In the genomic region with DNA sequence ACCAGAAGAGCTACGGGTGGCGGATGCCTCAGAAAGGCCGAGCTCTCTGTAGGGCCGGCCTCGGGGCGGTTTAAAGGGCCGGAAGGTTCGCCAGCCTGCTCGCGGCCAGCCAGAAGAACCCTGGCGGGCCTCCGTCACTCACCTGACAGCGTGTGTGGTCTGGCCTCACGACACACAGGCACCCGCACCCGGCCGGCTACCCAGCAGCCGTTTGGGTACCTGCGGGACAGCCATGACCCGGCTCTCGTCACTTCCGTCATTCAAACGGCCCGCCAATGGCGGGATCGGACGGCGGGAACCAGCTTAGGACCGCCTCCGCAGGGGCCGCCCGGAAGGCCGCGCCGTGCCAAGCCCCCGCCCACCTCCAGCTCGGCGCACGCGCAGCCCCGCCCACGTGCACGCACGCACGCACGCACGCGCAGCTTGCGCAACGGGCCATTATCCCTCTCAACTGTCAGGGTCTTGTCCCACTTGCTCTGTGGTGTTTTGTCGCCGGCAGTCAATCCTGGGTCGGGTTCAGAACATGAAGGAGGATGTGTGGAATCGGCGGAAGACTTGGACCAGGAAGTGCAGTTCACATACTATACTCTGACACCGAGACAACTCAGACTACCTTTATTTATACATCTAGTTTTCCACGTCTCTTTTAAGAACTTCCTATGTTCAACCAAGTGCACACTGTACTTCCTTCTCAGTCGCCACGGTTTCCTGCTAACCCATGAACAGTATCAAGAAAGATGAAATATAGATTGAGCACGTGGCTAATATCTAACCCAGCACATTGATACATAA, we compare ENCODE assay signal across 8 mouse cellular contexts. TPM values are rescaled to one million over a fixed set of nuclear protein-coding genes. Genes with fewer than 3 reads are reported as not detected.
A peak's percentile ranks its signal among the peaks of the same experiment; 100 is the strongest.
DNase-seq lines count a peak whose midpoint lies in the region; ATAC-seq and TF ChIP-seq lines count a peak whose summit lies in the region.

A gene (minus strand): TSS at position 305 of the 792 bp plus-strand sequence.

- H3K27ac ChIP-seq in forebrain, embryonic 12.5 days: peak within 1 kb of the TSS; percentile 75
- peak within 1 kb of the TSS; percentile 75 for H3K27ac ChIP-seq in heart, postnatal 0 days (ENCODE audit: low read depth)
- H3K27ac ChIP-seq in liver, embryonic 16.5 days (ENCODE audit: low read length): peak within 1 kb of the TSS; percentile 84
- peak within 1 kb of the TSS; percentile 82 for H3K27ac ChIP-seq in neural tube, embryonic 13.5 days (replicated peaks)
- H3K27ac ChIP-seq in testis, adult 2 months (ENCODE audit: control insufficient read depth, insufficient read depth, low read depth, low read length): peak within 1 kb of the TSS; percentile 99

- H3K9ac ChIP-seq in forebrain, embryonic 12.5 days: peak within 1 kb of the TSS; percentile 83
- peak within 1 kb of the TSS; percentile 75 for H3K9ac ChIP-seq in heart, postnatal 0 days (replicated peaks; ENCODE audit: low read depth, low read length)
- peak within 1 kb of the TSS; percentile 90 for H3K9ac ChIP-seq in liver, embryonic 16.5 days (ENCODE audit: low read depth, low read length)
- H3K9ac ChIP-seq in neural tube, embryonic 13.5 days: peak within 1 kb of the TSS; percentile 82

- peak within 1 kb of the TSS; percentile 71 for H3K4me2 ChIP-seq in forebrain, embryonic 12.5 days
- H3K4me2 ChIP-seq in heart, postnatal 0 days (ENCODE audit: low read depth, low read length): peak within 1 kb of the TSS; percentile 86
- peak within 1 kb of the TSS; percentile 71 for H3K4me2 ChIP-seq in liver, embryonic 16.5 days (ENCODE audit: low read depth, low read length)
- peak within 1 kb of the TSS; percentile 83 for H3K4me2 ChIP-seq in neural tube, embryonic 13.5 days

- TF ChIP-seq EP300 in heart, postnatal 0 days (IDR thresholded peaks at IDR 0.05; ENCODE audit: low read depth): no peak

- 3% methylated on average over 60 of the region's 60 CpGs for WGBS in forebrain, embryonic 12.5 days
- WGBS in heart, postnatal 0 days: 2% methylated on average over 60 of the region's 60 CpGs
- under 1% methylated on average over 60 of the region's 60 CpGs for WGBS in liver, embryonic 16.5 days (ENCODE audit: insufficient replicate concordance)
- 3% methylated on average over 60 of the region's 60 CpGs for WGBS in neural tube, embryonic 13.5 days

- peak; percentile 92 for DNase-seq in c-Kit-positive CD71-positive TER-119-positive erythroid progenitor cells, embryonic 14.5 days (ENCODE audit: low spot score)
- DNase-seq in heart, postnatal 0 days (ENCODE audit: low spot score): peak; percentile 90
- DNase-seq in kidney, postnatal 4 days: peak; percentile 98 to 99

- peak; percentile 99 for ATAC-seq in forebrain, embryonic 12.5 days (ENCODE audit: low FRiP score)
- peak; percentile 100 for ATAC-seq in heart, postnatal 0 days (ENCODE audit: insufficient read depth, low read depth)
- peak; percentile 100 for ATAC-seq in liver, embryonic 16.5 days (ENCODE audit: low read depth)
- peak; percentile 100 for ATAC-seq in neural tube, embryonic 13.5 days (ENCODE audit: low read depth)

- peak within 1 kb of the TSS; percentile 97 for H3K4me3 ChIP-seq in E14TG2a.4 (replicated peaks; ENCODE audit: low read length)
- peak within 1 kb of the TSS; percentile 82 for H3K4me3 ChIP-seq in forebrain, embryonic 12.5 days (replicated peaks)
- H3K4me3 ChIP-seq in heart, postnatal 0 days (ENCODE audit: low read depth, low read length): peak within 1 kb of the TSS; percentile 81
- peak within 1 kb of the TSS; percentile 97 for H3K4me3 ChIP-seq in liver, embryonic 16.5 days (ENCODE audit: low read depth, low read length)
- peak within 1 kb of the TSS; percentile 75 for H3K4me3 ChIP-seq in neural tube, embryonic 13.5 days
- H3K4me3 ChIP-seq in testis, adult 2 months (ENCODE audit: control insufficient read depth, low read depth, low read length): peak within 1 kb of the TSS; percentile 98

- peaks cover 31% of the 10 kb centered on the region for H3K4me1 ChIP-seq in E14TG2a.4 (replicated peaks; ENCODE audit: low read depth, low read length)
- peaks cover 8% of the 10 kb centered on the region for H3K4me1 ChIP-seq in forebrain, embryonic 12.5 days
- H3K4me1 ChIP-seq in heart, postnatal 0 days (ENCODE audit: control insufficient read depth, insufficient read depth): peaks cover 6% of the 10 kb centered on the region; the same call in 1 of the 2 replicates
- H3K4me1 ChIP-seq in liver, embryonic 16.5 days (ENCODE audit: control insufficient read depth, low read depth, low read length): peaks cover 10% of the 10 kb centered on the region
- peaks cover 17% of the 10 kb centered on the region for H3K4me1 ChIP-seq in neural tube, embryonic 13.5 days (replicated peaks)
- peaks cover 4% of the 10 kb centered on the region for H3K4me1 ChIP-seq in testis, adult 2 months (ENCODE audit: control insufficient read depth, insufficient read depth, low read length)

- H3K27me3 ChIP-seq in E14TG2a.4 (ENCODE audit: insufficient read depth, low read length): no peaks in the 10 kb centered on the region
- no peaks in the 10 kb centered on the region for H3K27me3 ChIP-seq in forebrain, embryonic 12.5 days
- no peaks in the 10 kb centered on the region; the same call in 1 of the 2 replicates for H3K27me3 ChIP-seq in heart, postnatal 0 days (ENCODE audit: control insufficient read depth, insufficient read depth, low read length)
- no peaks in the 10 kb centered on the region for H3K27me3 ChIP-seq in liver, embryonic 16.5 days (ENCODE audit: control insufficient read depth, insufficient read depth, low read depth, low read length)
- H3K27me3 ChIP-seq in neural tube, embryonic 13.5 days: 0 out of 2 replicates have a peak, but pooled peaks cover 19% of the 10 kb centered on the region
- H3K27me3 ChIP-seq in testis, adult 2 months (ENCODE audit: control insufficient read depth, insufficient read depth, low read length): no peaks in the 10 kb centered on the region

- H3K36me3 ChIP-seq in E14TG2a.4 (ENCODE audit: insufficient read depth, low read length): peaks cover 27% of the 10 kb centered on the region
- peaks cover 6% of the 10 kb centered on the region; the same call in 1 of the 2 replicates for H3K36me3 ChIP-seq in forebrain, embryonic 12.5 days (replicated peaks)
- H3K36me3 ChIP-seq in heart, postnatal 0 days (replicated peaks; ENCODE audit: control insufficient read depth, insufficient read depth, low read length): 0 out of 2 replicates have a peak, but pooled peaks cover 6% of the 10 kb centered on the region
- H3K36me3 ChIP-seq in liver, embryonic 16.5 days (ENCODE audit: control insufficient read depth, insufficient read depth): peaks cover 4% of the 10 kb centered on the region; the same call in 1 of the 2 replicates
- peaks cover 8% of the 10 kb centered on the region; the same call in 1 of the 2 replicates for H3K36me3 ChIP-seq in neural tube, embryonic 13.5 days
- H3K36me3 ChIP-seq in testis, adult 2 months (ENCODE audit: control insufficient read depth, insufficient read depth, low read length): peaks cover 2% of the 10 kb centered on the region; the same call in 1 of the 2 replicates

- peak; percentile 100 for TF ChIP-seq POLR2A in testis, adult 2 months (IDR thresholded peaks at IDR 0.05; ENCODE audit: control insufficient read depth, low read depth, low read length)

- TF ChIP-seq CTCF in E14TG2a.4 (conservative IDR thresholded peaks at IDR 0.05; ENCODE audit: low read length): no peak
- no peak for TF ChIP-seq CTCF in heart, postnatal 0 days (IDR thresholded peaks at IDR 0.05; ENCODE audit: low read depth)
- no peak for TF ChIP-seq CTCF in testis, adult 2 months (IDR thresholded peaks at IDR 0.05; ENCODE audit: control insufficient read depth, insufficient read depth, insufficient replicate concordance, low read depth, low read length)

- H3K9me3 ChIP-seq in E14TG2a.4 (ENCODE audit: low read length): no peaks in the 10 kb centered on the region
- H3K9me3 ChIP-seq in forebrain, embryonic 12.5 days: no peaks in the 10 kb centered on the region
- no peaks in the 10 kb centered on the region for H3K9me3 ChIP-seq in heart, postnatal 0 days (replicated peaks; ENCODE audit: control insufficient read depth, low read length)
- no peaks in the 10 kb centered on the region for H3K9me3 ChIP-seq in liver, embryonic 16.5 days (replicated peaks; ENCODE audit: control insufficient read depth, low read length)
- no peaks in the 10 kb centered on the region for H3K9me3 ChIP-seq in neural tube, embryonic 13.5 days

RNA-seq across cellular contexts. Expression of the gene that starts here (rescaled TPM):
- 23.5 and 27.2 TPM in 2 replicates for polyA plus RNA-seq in forebrain, embryonic 12.5 days (2016; fragmentation: Nextera tagmentation; extraction: Ambion mirVana)
- total RNA-seq in heart, postnatal 0 days (2014; rRNA removed; ENCODE audit: low replicate concordance): 9.2 and 10.2 TPM in 2 replicates
- polyA plus RNA-seq in heart, postnatal 0 days (2015; fragmentation: Nextera tagmentation; extraction: Ambion mirVana): 4.2 and 4.6 TPM in 2 replicates
- polyA plus RNA-seq in liver, embryonic 16.5 days (2015; fragmentation: Nextera tagmentation; extraction: Ambion mirVana): 6.8 and 6.9 TPM in 2 replicates
- polyA plus RNA-seq in neural tube, embryonic 13.5 days (2015; fragmentation: Nextera tagmentation; extraction: Ambion mirVana): 13.7 and 13.9 TPM in 2 replicates
- 17.4 and 20.8 TPM in 2 replicates for polyA plus RNA-seq in testis, adult 2 months (2012; rRNA removed)

Comparison
In these comparisons a context has a peak if more than half of its experiments do, and no peak if none do; other contexts are left out.
1. Peak in every context shown above with its lines: DNase-seq, ATAC-seq, H3K4me3 ChIP-seq and H3K27ac ChIP-seq.